Mouse (Mus musculus) adrenal gland, adult (tissue): ENCODE results near the gene Hmgcl.

Source experiments
- DNase-seq, 2 experiments: peaks; one replicate each; pipeline ENCODE4 v3.0.0; 2022 to 2023; ENCODE audit warnings: low spot score in 1 of 2; ENCODE audit not compliant: inconsistent age in 2 of 2

Gene Hmgcl

GRCm38 (mm10) chr4:135946278-135946658, at the start of gene Hmgcl:
Gene Hmgcl (plus strand): TSS chr4:135946448.
- DNase-seq, result peak; percentile 95 to 98

GRCm38 (mm10) chr4:135898380-135899049, 47.7 kb upstream of the Hmgcl start:
- DNase-seq, result peak; percentile 53 to 80

GRCm38 (mm10) chr4:135899050-135899448, 47.2 kb upstream of the Hmgcl start:
- DNase-seq, result no peak

DNA sequence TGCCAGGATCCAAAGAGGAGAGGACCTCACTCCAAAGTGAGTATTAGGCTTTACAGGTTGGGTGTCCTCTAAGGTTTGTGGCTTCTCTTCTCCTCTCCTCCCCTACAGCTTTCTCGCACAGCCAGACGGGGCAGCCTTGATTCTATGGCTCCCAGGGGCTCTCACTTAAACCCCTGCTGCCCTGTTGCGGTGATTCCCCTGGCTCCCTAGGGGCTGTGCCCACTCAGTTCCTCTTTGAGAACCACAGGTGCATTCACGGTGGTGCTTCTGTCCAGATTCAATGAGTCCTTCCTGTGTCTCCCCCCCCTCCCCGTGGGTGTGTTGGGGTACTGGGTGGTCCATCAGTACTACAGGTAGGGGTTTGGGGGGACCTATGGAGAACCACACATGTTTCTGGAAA, 46.2 kb upstream of the Hmgcl start:
- no peak for DNase-seq

DNA sequence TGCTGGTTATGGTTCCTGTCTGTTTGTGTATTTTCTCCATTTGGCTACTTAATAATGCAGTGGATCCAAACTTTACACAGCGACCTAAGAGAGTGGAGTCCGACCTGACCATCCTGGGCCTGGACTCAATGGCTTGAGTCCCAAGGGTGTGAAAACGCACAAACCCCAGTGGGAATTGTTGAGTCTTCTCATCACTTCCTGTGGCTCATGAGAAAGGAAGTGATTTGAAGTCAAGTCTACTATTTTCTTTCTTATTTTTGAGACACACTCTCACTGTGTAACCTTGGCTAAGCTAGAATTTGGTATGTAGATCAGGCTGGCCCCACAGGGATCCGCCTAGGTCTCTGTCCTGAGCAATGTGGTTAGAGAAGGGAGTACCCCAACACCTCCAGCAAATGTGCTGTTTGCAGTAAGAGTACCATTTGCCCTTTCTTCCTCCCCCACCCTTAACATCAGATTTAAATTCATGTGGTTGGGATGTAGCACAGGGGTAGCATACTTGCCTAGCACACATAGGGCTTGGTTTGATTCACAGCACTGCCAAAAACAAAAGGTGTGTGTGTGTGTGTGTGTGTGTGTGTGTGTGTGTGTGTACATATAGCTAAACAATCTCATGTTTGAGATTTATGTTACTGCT, 43.5 kb upstream of the Hmgcl start:
- DNase-seq, result no peak

GRCm38 (mm10) chr4:135904810-135905209, 41.4 kb upstream of the Hmgcl start:
- DNase-seq, result no peak

DNA sequence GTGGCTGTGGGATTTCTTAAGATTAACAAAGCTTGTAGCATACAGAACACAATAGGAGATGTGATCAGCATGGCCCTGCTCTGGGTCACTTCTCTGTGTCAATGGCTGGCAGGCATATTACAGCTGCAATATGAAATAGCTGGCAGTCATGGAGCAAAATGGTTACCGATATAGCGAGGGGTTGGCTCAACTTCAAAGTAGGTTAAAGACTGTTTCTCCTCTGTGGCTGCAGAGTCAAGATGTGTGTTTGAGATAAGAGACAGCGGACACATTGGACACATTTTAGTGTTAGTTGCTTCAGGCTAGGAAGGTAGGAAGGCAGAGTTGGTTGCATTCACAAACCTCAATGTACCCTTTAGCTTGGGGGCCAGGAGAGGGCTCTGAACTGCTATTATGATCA, 39.6 kb upstream of the Hmgcl start:
- DNase-seq, result no peak

DNA sequence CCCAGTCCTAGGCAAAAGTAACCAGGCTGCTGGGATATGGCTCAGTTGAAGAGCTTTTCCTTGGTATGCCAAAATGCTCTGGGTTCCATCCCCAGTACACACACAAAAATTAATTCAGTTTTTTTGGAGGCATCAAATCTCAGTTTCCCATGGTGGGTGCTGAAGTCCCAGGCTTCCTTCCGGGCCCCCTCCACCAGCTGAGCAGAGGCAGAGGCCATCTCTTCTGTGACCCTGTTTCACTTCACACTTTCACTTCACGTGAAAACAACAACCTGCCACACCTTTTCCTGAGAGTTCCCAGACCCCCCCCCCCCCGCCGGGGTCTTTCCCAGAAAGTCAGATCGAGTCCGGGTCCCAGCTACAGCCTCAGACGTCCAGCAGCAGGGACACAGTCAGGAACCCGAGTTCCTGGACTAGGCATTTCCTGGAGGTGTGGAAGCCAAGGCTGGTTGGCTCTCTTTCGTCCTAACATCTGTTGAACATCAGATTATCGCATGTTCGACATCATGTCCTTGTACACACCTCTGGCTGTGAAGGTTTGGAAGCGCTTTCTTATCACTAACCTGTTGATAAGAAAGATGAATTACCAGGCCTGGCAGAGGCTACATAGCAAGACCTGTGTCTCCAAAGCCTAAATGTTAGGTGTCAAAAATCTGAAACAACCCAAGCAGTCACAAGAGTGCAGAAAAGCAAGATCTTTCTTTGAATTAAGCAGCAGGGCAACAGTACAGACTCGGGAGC, 36.8 kb upstream of the Hmgcl start:
- DNase-seq, result no peak

DNA sequence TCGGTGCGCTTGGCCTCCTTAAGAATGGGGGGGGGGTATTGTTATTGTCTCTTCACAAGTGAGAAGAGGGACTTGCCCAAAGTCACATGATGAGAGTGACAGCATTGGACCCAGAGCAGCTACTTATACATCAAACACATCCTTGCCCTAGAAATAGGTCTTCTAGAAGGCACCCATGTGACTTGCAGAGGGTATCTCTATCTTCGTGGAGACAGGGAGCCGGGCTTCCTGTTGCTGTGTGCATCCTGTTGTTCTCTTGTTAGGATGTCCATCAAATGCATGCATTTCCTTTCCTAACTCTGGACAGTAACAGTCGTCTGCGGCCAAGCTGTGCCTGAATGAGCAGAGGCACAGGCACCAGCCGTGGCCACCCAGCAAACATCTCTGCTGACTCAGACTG, 34.7 kb upstream of the Hmgcl start:
- peak in 1 of 2 experiments; percentile 24 for DNase-seq

DNA sequence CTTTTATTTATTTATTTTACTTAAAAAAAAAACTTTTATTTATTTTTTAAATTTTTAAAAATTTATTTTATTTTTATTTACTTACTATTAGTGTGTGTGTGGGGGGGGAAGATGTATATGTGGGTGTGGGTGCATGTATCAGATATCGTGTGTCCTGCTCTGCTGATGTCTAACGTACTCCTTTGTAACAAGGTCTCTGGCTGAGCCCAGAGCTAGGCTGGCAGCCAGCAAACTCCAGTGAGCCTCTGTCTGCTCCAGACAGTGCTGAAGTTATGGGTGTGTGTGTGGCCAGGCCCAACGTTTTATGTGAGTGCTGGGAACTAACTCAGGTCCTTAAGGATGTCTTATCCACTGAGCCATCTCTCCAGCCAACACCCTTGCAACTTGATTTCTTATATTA, 34.1 kb upstream of the Hmgcl start:
- no peak for DNase-seq

- DNase-seq, result no peak
Observed at GRCm38 (mm10) chr4:135912835-135913234, 33.4 kb upstream of the Hmgcl start.

DNA sequence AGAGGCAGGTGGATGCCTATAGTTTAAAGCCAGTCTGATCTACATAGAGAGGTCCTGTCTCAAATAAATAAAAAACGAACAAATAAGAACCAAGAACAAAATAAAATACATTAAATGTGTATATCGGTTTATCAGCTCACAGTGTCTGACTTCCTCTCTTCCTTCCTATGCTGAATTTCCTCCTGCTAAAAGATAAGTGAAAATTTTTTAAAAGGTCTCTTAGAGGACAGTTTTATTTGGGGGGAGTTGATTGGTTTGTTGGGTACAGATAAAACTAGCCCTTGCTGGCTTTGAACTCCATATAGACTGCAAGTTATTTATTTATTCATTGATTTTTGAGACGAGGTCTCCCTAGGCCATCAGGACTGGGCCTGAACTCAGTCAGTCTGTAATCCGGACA, 32.8 kb upstream of the Hmgcl start:
- no peak for DNase-seq

DNA sequence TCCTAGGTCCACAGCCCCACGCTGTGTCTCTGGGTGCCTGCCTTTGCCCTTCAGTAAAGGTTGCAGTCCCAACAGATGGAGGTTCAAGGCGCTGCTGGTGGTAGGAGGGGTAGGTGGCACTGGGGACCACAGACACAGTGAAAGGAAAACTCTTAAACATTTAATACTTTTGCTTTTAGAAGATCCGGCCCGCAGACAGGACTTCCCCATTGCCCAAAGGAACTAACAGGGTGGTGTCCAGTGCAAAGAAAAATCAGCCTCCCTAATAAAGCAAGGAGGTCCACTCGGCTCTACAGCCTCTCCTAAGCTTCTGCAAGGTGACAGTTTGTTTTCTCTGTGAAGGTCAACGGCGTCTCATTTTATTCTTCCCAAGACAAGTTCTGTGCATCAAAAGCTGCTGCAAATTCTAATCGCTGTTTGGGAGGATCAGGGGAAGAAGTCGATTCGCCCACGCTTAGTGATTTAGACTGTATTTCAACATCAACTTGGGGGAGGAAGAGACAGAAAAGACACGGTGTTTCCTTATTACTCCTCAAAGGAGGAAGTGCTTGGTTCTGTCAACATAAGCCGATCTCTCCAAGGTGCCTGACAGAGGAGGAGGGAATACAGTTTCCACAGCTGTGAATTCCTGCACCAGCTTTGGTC, 27.5 kb upstream of the Hmgcl start:
- DNase-seq, result peak in 1 of 2 experiments; percentile 42

DNA sequence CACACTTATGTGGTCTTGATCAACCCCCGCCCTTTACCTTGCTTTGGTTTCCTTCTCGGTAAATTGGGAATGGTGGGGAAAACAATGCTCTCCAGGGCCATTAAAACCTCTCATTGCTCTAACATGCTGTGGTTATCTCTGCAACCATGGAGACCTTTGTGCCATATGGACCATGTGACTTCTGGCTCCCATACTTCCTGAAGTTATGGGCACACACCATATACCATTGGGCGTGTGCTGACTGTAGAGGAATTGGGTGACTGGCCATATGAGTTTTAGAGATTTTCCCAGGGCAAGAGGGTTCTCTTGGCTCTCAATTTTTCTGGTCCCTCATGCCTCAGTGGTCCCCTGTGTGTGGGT, 27.0 kb upstream of the Hmgcl start:
- no peak for DNase-seq

DNA sequence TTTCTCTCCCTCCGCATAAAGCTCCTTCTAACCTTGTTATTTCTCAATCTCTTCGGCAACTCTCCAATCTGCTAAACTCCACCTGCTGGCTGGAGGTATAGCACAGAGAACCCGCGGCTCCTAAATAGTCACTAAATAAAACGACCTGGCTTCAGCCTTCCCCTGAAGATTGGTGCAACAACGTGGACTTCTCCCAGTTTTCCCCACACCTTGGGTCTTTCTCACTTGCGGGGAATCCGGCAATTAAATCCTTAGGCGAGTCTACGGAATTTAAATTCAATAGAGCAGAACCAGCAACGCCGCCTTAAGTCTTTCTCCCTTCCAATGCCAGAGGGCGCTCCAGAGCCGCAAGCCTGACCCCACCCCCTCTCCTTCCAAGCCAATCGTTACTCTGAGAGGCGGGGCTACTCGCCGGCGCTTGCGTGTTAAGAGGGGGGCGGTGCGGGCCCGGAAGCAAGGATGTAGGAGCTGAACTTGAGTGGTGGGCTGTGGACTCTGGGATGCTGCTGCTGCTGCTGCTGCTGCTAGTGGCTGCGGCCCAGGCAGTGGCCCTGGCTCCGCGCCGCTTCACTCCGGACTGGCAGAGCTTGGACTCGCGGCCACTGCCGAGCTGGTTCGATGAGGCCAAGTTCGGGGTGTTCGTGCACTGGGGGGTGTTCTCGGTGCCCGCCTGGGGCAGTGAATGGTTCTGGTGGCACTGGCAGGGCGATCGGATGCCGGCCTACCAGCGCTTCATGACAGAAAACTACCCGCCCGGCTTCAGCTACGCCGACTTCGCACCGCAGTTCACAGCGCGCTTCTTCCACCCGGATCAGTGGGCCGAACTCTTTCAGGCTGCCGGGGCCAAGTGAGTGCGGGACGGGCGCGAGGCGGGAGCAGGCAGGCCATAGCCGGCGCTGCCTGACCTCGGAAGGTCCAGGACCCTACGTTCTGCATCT, 25.7 kb upstream of the Hmgcl start, which contains the start of gene Fuca1:
TSS of gene Fuca1 (plus strand) at position 432 of the 938 bp plus-strand sequence.
- DNase-seq, result peak; percentile 96 to 99

DNA sequence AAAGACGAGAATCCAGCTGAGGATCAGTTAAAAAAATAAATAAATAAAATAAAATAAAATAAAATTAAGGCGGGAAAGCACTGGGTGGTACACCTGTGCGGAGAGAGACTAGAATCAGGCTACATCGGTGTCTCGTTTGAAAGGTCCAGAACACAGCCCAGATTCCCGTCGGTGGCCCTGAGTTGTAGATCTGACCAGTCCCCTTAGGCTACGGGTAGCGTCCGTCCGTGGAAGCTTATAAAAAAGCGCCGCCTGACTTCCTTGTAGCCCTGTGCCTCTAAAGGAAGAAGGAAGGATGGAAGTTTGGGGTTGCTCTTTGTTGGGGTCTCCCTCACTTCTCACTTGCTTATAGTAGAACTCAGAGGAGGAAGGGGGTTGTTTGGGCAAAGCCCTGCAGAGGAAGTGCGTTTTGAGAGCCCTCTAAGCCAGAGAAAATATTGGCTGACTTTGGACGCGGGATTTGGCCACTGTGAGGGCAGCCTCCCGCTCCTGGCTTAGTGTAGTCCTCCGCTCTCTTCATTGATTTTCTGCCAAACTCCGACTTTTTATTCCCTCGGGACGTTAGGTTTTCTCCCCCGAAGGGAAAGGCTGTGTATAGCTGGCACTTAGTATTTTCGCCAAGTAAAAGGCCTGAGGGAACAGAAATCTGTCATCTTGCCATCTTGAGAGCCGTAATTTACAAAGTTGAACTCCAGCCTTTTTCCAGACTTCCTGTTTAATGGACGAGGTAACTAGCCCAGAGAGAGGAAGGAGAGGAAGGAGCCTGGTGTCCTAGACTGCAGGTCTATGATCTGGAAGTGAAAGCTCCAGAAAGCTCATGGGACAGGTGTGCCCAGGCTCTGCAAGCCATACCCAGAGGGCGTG, 24.8 kb upstream of the Hmgcl start:
- peak; percentile 26 to 74 for DNase-seq

DNA sequence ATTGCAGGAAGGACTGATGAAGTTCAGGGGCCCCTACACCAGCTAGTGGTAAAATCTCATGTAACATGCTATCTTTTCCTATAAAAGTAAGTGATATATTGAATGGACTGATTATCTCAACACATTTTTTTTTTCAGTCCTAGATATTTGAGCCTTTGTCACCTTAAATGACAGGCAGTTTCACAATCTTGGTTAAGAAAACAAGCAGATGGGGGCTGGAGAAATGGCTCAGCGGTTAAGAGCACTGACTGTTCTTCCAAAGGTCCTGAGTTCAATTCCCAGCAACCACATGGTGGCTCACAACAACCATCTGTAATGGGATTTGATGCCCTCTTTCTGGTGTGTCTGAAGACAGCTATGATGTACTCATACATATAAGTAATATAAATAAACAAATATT, 24.1 kb upstream of the Hmgcl start:
- DNase-seq, result no peak

- no peak for DNase-seq
Observed at GRCm38 (mm10) chr4:135924418-135924817, 21.8 kb upstream of the Hmgcl start.

DNA sequence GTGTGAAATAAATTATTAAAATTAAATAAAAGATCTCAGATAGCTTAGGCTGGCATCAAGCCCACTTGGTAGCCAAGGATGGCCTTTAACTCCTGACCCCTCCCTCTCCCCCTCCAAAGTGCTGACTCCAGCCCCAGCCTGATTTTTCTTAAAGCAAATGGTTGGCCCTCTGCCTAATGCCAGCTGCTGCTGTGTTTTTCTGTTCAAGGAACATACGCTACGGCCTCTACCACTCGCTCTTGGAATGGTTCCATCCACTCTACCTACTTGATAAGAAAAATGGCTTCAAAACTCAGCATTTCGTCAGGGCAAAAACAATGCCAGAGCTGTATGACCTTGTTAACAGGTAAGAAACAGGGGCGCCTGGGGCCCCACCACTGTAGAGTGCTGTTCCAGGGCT, 20.9 kb upstream of the Hmgcl start:
- DNase-seq, result no peak
